Mouse (Mus musculus): ENCODE data around the gene Dock8.

Dock8 gene

GRCm38 (mm10) chr19:25193751-25194150 is 194.4 kb downstream of the Dock8 start:
- no peak for DNase-seq (ENCODE audit: low spot score)

- DNase-seq (ENCODE audit: low spot score), result peak; percentile 57
These were observed 200.9 kb downstream of the Dock8 start for GRCm38 (mm10) chr19:25200081-25200860.

GRCm38 (mm10) chr19:25203077-25203476 is 203.7 kb downstream of the Dock8 start:
- no peak for DNase-seq (ENCODE audit: low spot score)

- DNase-seq (ENCODE audit: low spot score), result no peak
These were observed 207.6 kb downstream of the Dock8 start for GRCm38 (mm10) chr19:25206969-25207368.

- peak; percentile 45 for DNase-seq (ENCODE audit: low spot score)
These were observed 208.5 kb downstream of the Dock8 start for GRCm38 (mm10) chr19:25207731-25208361.

- no peak for DNase-seq (ENCODE audit: low spot score)
These were observed 209.3 kb downstream of the Dock8 start for GRCm38 (mm10) chr19:25208596-25209110.

- DNase-seq (ENCODE audit: low spot score), result no peak
These were observed 221.3 kb downstream of the Dock8 start for GRCm38 (mm10) chr19:25220611-25221010.

GRCm38 (mm10) chr19:25221964-25222640 is 222.8 kb downstream of the Dock8 start:
- DNase-seq (ENCODE audit: low spot score), result no peak

- no peak for DNase-seq (ENCODE audit: low spot score)
These were observed 231.0 kb downstream of the Dock8 start for GRCm38 (mm10) chr19:25230058-25230974.

GRCm38 (mm10) chr19:25230975-25231334 is 231.6 kb downstream of the Dock8 start:
- DNase-seq (ENCODE audit: low spot score), result no peak

GRCm38 (mm10) chr19:25232032-25232431 is 232.7 kb downstream of the Dock8 start:
- no peak for DNase-seq (ENCODE audit: low spot score)

- peak; percentile 85 for DNase-seq (ENCODE audit: low spot score)
These were observed 237.5 kb downstream of the Dock8 start, which contains the start of gene Kank1 for GRCm38 (mm10) chr19:25236596-25237491. Gene Kank1, plus strand, starts transcription at chr19:25236975.

- peak; percentile 83 for DNase-seq (ENCODE audit: low spot score)
These were observed 238.2 kb downstream of the Dock8 start for GRCm38 (mm10) chr19:25237492-25238040.

GRCm38 (mm10) chr19:25238121-25238520 is 238.8 kb downstream of the Dock8 start:
- no peak for DNase-seq (ENCODE audit: low spot score)

- no peak for DNase-seq (ENCODE audit: low spot score)
These were observed 244.2 kb downstream of the Dock8 start for GRCm38 (mm10) chr19:25243566-25243965.

- no peak for DNase-seq (ENCODE audit: low spot score)
These were observed 246.7 kb downstream of the Dock8 start for GRCm38 (mm10) chr19:25246062-25246461.

- DNase-seq (ENCODE audit: low spot score), result no peak
These were observed 248.7 kb downstream of the Dock8 start for GRCm38 (mm10) chr19:25247858-25248552.

GRCm38 (mm10) chr19:25249230-25249629 is 249.9 kb downstream of the Dock8 start:
- no peak for DNase-seq (ENCODE audit: low spot score)

- no peak for DNase-seq (ENCODE audit: low spot score)
These were observed 252.3 kb downstream of the Dock8 start for GRCm38 (mm10) chr19:25251610-25252140.
